Mouse (Mus musculus) lung, postnatal 4 days (tissue): Measurements from ENCODE around the gene Fuk.
"Not testable (repeated sequence)": the region's sequence is repeated elsewhere in the genome, so short reads cannot be mapped to it uniquely, and the experiment has no call there.

Source experiments
- DNase-seq, 2 experiments: peaks; one replicate each; pipeline ENCODE4 v3.0.0; 2021

Gene Fuk

GRCm38 (mm10) chr8:110918460-110918859, 16.2 kb upstream of the Fuk start:
- DNase-seq = no peak

GRCm38 (mm10) chr8:110918027-110918426, 15.7 kb upstream of the Fuk start:
- DNase-seq = no peak

GRCm38 (mm10) chr8:110917415-110917814, 15.1 kb upstream of the Fuk start:
- DNase-seq = no peak

- DNase-seq = no peak
Measured at GRCm38 (mm10) chr8:110911576-110912570, 9.6 kb upstream of the Fuk start.

GRCm38 (mm10) chr8:110909850-110910249, 7.6 kb upstream of the Fuk start:
- not testable (repeated sequence) for DNase-seq

GRCm38 (mm10) chr8:110906682-110907081, 4.4 kb upstream of the Fuk start:
- DNase-seq = no peak

- no peak for DNase-seq
Measured at GRCm38 (mm10) chr8:110905404-110905803, 3.1 kb upstream of the Fuk start.

- DNase-seq = no peak
Measured at GRCm38 (mm10) chr8:110902579-110902965, 284 bp upstream of the Fuk start.

- DNase-seq = no peak
Measured at GRCm38 (mm10) chr8:110901056-110901455, 1.2 kb downstream of the Fuk start.

- DNase-seq = no peak
Measured at GRCm38 (mm10) chr8:110897495-110897894, 4.8 kb downstream of the Fuk start.

GRCm38 (mm10) chr8:110895812-110896211, 6.5 kb downstream of the Fuk start:
- DNase-seq = no peak

GRCm38 (mm10) chr8:110895254-110895653, 7.0 kb downstream of the Fuk start:
- DNase-seq = no peak

- no peak for DNase-seq
Measured at GRCm38 (mm10) chr8:110894851-110895250, 7.4 kb downstream of the Fuk start.

GRCm38 (mm10) chr8:110892913-110893312, 9.4 kb downstream of the Fuk start:
- no peak for DNase-seq

- no peak for DNase-seq
Measured at GRCm38 (mm10) chr8:110892040-110892439, 10.2 kb downstream of the Fuk start.

GRCm38 (mm10) chr8:110889904-110890470, 12.3 kb downstream of the Fuk start:
- DNase-seq = no peak

- no peak for DNase-seq
Measured at GRCm38 (mm10) chr8:110888860-110889259, 13.4 kb downstream of the Fuk start.

GRCm38 (mm10) chr8:110888441-110888840, 13.8 kb downstream of the Fuk start:
- DNase-seq = no peak

- DNase-seq = no peak
Measured at GRCm38 (mm10) chr8:110887551-110887950, 14.7 kb downstream of the Fuk start.

- no peak for DNase-seq
Measured at GRCm38 (mm10) chr8:110886634-110887033, 15.7 kb downstream of the Fuk start.

- DNase-seq = no peak
Measured at GRCm38 (mm10) chr8:110883824-110884223, 18.5 kb downstream of the Fuk start.

- DNase-seq = no peak
Measured at GRCm38 (mm10) chr8:110881741-110882310, 20.5 kb downstream of the Fuk start.

GRCm38 (mm10) chr8:110877862-110878261, 24.4 kb downstream of the Fuk start:
- DNase-seq = no peak

- DNase-seq = no peak
Measured at GRCm38 (mm10) chr8:110870501-110870900, 31.8 kb downstream of the Fuk start.
